Mouse (Mus musculus) midbrain, embryonic 14.5 days (tissue): ENCODE data around the gene Vmn2r77. TPM values are rescaled to one million over a fixed set of nuclear protein-coding genes. Genes with fewer than 3 reads are reported as not detected.
A peak's percentile ranks its signal among the peaks of the same experiment; 100 is the strongest.
"Not testable (repeated sequence)": the region's sequence is repeated elsewhere in the genome, so short reads cannot be mapped to it uniquely, and the experiment has no call there.

Experiments used
- ATAC-seq: fragments of 200-750 bp; cut with Nextera tagmentation; 2 replicates; pipeline ENCODE4 v1.8.0; 2017; ENCODE audit warnings: moderate number of reproducible peaks, moderate library complexity; ENCODE audit not compliant: low FRiP score, low TSS enrichment
- DNase-seq: peaks from one replicate; pipeline ENCODE4 v3.0.0-alpha.2; 2015
- H3K27ac ChIP-seq: fragments of 300-500 bp; sonication (generic); replicated peaks from 2 replicates; pipeline ENCODE4 v1.5.1; 2014; ENCODE audit warnings: mild to moderate bottlenecking, low read depth, low read length, moderate library complexity
- H3K27me3 ChIP-seq: fragments of 300-500 bp; sonication (generic); 2 replicates; pipeline ENCODE4 v1.6.1; 2014; ENCODE audit warnings: low read length, control low read depth, mixed read lengths; ENCODE audit not compliant: control insufficient read depth, insufficient read depth
- H3K36me3 ChIP-seq: fragments of 300-500 bp; sonication (generic); 2 replicates; pipeline ENCODE4 v1.6.1; 2014; ENCODE audit warnings: low read length, control low read depth; ENCODE audit not compliant: control insufficient read depth, insufficient read depth
- H3K4me1 ChIP-seq: fragments of 300-500 bp; sonication (generic); 2 replicates; pipeline ENCODE4 v1.6.1; 2014; ENCODE audit warnings: mild to moderate bottlenecking, antibody characterized with exemption, low read length, control low read depth; ENCODE audit not compliant: control insufficient read depth, insufficient read depth
- H3K4me2 ChIP-seq: fragments of 300-500 bp; sonication (generic); 2 replicates; pipeline ENCODE4 v1.6.1; 2014; ENCODE audit warnings: mild to moderate bottlenecking, low read length, moderate library complexity
- H3K4me3 ChIP-seq: fragments of 300-500 bp; sonication (generic); replicated peaks from 2 replicates; pipeline ENCODE4 v1.5.1; 2014; ENCODE audit warnings: low read depth, low read length
- H3K9ac ChIP-seq: fragments of 300-500 bp; sonication (generic); replicated peaks from 2 replicates; pipeline ENCODE4 v1.6.1; 2014; ENCODE audit warnings: mild to moderate bottlenecking, low read length, moderate library complexity
- H3K9me3 ChIP-seq: fragments of 300-500 bp; sonication (generic); 2 replicates; pipeline ENCODE4 v1.6.1; 2016; ENCODE audit warnings: low read length, control low read depth, mixed read lengths; ENCODE audit not compliant: control insufficient read depth
- WGBS: fragments of 180-500 bp; shearing (Covaris S2); extraction: QIAGEN DNeasy Blood & Tissue Kit; methylation state at CpG from one replicate; pipeline ENCODE4 v1.1.7; 2014; 5-methylcytosine and 5-hydroxymethylcytosine counted together
- polyA plus RNA-seq: library from polyadenylated mRNA; unstranded; fragments of >200 nt; fragmentation: Nextera tagmentation; extraction: Ambion mirVana; gene quantifications from 2 replicates; pipeline ENCODE4 v1.2.1, GENCODE M21; 2014

Gene Vmn2r77
- not detected in 2 replicates for polyA plus RNA-seq

DNA sequence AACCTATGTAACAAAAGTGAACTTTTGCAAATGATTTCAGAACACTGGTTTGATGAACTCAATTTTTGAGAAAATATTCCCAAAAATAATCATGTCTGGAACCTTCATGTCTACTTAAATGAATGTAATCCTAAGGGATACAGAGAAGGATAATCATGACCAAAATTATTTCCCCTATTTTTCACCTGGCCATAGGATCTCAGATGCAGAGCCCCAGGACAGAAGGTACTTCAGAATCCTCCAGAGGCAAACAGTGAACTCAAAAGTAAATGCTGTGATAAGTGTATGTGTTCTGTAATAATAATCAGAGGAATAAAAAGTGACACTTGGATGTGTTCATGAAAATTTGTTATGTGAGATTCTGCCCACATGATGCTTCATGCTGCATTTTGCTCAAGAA lies at the start of gene Vmn2r77:
Gene Vmn2r77 (plus strand): TSS at position 301 of the 400 bp plus-strand sequence.
- H3K36me3 ChIP-seq, result no peaks in the 10 kb centered on the region
- no peaks in the 10 kb centered on the region for H3K27me3 ChIP-seq
- H3K4me1 ChIP-seq, result no peaks in the 10 kb centered on the region
- no peak within 1 kb of the TSS for H3K4me2 ChIP-seq
- DNase-seq, result no peak
- no peak for ATAC-seq
- no peak within 1 kb of the TSS for H3K4me3 ChIP-seq
- H3K9ac ChIP-seq, result no peak within 1 kb of the TSS
- H3K9me3 ChIP-seq, result no peaks in the 10 kb centered on the region
- no peak within 1 kb of the TSS for H3K27ac ChIP-seq

DNA sequence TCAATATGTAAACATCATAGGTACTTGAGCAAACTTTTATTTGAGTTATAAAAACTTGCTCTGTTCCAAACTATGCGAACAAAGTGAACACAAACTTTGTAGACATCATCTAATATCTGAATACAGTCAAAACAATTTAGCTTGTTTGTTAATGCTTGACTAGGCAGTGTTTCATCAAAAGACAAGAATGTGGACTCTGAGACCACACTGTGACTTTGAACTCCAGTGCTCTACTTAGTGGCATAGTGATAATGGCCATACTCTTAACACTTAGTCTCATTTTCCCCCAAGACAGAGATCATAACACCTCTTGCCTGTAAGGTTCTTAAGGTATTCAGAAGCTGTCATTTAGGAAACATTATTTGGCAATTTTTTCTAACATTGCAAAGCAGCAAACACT lies 34.1 kb upstream of the Vmn2r77 start:
- Histone ChIP-seq H3K4me1 (no peaks in the 10 kb centered on the region), H3K4me2 (no peak overlapping the region), H3K27ac (no peak overlapping the region), H3K27me3 (no peaks in the 10 kb centered on the region), H3K36me3 (no peaks in the 10 kb centered on the region), H3K4me3 (no peak overlapping the region), H3K9ac (no peak overlapping the region), H3K9me3 (no peaks in the 10 kb centered on the region)
- WGBS, result 84% methylated on average over 1 of the region's 1 CpGs
- ATAC-seq (no peak), DNase-seq (no peak)

DNA sequence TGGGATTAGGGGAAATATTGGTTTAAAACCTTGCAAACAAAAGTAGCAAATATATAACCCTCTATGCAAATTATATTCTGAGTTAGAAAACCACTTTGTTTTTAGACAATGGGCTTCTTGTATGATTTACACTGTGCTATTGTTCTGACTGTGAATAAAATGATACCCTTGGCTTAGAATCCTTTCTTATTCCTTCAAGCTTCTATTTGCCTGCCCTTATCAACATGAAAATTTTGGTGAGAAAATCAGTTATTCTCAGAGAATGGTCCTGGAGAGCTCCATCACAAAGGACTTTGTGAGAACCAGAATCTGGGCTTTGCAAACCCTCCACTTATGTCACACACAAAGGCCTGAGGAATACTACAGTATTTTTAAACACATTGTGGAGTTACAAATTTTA lies 30.2 kb upstream of the Vmn2r77 start:
- Histone ChIP-seq H3K27me3 (no peaks in the 10 kb centered on the region), H3K9ac (no peak overlapping the region), H3K4me3 (no peak overlapping the region), H3K36me3 (no peaks in the 10 kb centered on the region), H3K9me3 (no peaks in the 10 kb centered on the region), H3K4me2 (no peak overlapping the region), H3K27ac (no peak overlapping the region), H3K4me1 (no peaks in the 10 kb centered on the region)
- ATAC-seq, result no peak
- no peak for DNase-seq

DNA sequence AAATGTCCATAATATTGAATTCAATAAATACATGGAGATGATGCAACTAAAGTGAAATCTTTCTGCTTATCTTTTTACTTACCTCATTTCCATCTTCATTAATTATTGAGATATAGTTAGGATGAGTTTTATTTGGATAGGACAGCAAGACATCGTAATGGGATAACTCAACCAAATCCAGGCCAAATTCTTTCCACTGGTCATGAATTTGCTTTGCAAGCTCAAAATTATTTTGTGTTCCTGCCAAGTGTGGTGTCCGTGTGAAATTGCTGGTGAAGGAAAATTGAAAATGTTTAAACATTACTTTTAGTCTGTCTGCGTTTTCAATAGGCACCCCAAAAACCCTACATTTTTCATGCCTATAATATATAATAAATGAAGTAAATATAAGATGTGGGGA lies 23.2 kb upstream of the Vmn2r77 start:
- WGBS, result 85% methylated on average over 3 of the region's 3 CpGs
- H3K36me3 ChIP-seq, result no peaks in the 10 kb centered on the region
- H3K9me3 ChIP-seq, result no peaks in the 10 kb centered on the region
- no peaks in the 10 kb centered on the region for H3K27me3 ChIP-seq
- H3K27ac ChIP-seq, result no peak overlapping the region
- no peak overlapping the region for H3K4me2 ChIP-seq
- ATAC-seq, result no peak
- DNase-seq, result no peak
- H3K4me3 ChIP-seq, result no peak overlapping the region
- H3K9ac ChIP-seq, result no peak overlapping the region
- H3K4me1 ChIP-seq, result peaks cover 6% of the 10 kb centered on the region

DNA sequence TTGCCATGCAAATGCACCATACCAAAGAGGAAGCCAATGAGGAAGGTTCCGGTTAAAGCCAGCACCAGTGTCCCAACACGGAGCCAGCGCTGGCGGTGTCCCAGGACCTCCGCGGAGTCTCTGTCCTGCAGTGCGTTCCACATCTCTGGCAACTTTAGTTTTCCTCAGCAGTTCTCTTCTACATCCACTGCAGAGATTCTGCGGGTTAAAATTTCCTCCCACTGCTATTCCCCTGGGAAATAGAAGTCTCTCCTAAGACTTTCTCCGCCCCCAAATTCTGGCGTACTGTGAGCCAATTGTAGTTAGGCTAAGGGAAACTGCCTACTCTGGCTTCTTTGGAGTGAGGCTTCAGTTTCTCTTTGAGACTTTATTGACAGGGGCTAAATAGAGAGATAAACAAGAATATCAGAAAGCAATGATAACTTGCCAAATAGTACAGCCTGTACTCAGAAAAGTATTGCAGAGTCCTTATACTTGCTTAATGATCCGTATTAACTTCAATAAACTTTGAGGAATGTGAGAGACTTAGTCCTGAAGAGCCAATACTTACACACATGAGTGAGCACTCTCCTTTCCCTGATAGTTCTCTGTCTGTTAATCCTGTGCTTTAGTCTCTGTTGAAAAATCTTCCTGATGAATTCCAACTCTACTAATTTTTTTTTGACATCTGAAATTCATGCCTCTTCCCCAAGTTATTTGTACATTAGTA lies 19.1 kb upstream of the Vmn2r77 start, which contains the start of gene Folh1:
Gene Folh1 (minus strand): TSS at position 327 of the 709 bp plus-strand sequence.
- Histone ChIP-seq H3K27me3 (no peaks in the 10 kb centered on the region), H3K36me3 (no peaks in the 10 kb centered on the region), H3K4me1 (peaks cover 6% of the 10 kb centered on the region), H3K9me3 (no peaks in the 10 kb centered on the region), H3K9ac (no peak within 1 kb of the TSS), H3K4me3 (peak within 1 kb of the TSS; percentile 5; the same call in 1 of the 2 replicates), H3K4me2 (peak within 1 kb of the TSS; percentile 46), H3K27ac (no peak within 1 kb of the TSS)
- ATAC-seq (0 out of 2 replicates have a peak, but pooled peaks have one; percentile 27), DNase-seq (peak; percentile 50)
- 4% methylated on average over 11 of the region's 11 CpGs for WGBS

DNA sequence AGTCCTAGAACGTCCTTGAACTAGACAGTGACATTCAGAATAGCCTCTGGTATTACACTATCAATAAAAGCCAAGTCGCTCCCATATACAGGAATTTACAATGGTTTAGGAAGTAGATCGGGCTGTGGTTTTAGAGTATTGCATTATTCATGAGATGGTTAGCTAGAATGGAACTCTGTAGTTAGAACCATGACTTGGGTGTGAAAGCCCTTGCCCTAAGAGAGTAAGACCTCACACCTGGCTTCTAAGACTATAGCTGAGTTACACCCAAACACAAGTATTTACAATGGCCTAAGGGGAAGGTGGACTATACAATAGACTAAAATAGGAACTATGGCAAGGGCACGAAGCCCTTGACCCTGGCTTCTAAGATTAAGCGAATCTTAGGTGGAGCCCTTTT lies 20.4 kb downstream of the Vmn2r77 start:
- not testable (repeated sequence) for H3K4me3 ChIP-seq, H3K36me3 ChIP-seq, H3K9me3 ChIP-seq, H3K9ac ChIP-seq, DNase-seq, H3K4me1 ChIP-seq, H3K27ac ChIP-seq, ATAC-seq, H3K4me2 ChIP-seq, H3K27me3 ChIP-seq
- 89% methylated on average over 4 of the region's 5 CpGs for WGBS

DNA sequence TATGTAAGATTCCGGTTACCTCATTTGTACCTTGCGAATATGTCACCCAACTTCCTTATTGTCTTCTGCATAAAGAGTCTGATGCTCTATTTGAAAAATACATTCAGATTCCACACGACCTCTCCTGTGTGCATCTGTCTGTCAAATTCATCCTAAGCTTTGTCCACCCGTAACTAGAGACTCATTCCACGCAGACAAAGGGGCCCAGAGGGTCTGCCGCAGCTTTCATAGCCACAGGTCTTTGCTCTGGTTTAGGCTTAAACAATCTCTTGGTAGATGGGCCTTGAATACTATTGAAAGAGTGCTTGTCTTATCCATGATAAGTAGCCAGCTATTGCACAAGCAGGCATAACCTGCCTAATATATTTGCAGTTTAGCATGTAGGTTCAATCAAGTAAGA lies 20.9 kb downstream of the Vmn2r77 start:
- H3K4me1 ChIP-seq, ATAC-seq, H3K27me3 ChIP-seq, DNase-seq, H3K4me3 ChIP-seq, H3K36me3 ChIP-seq, H3K27ac ChIP-seq, H3K9ac ChIP-seq, H3K9me3 ChIP-seq, H3K4me2 ChIP-seq: not testable (repeated sequence)
- 92% methylated on average over 6 of the region's 6 CpGs for WGBS

DNA sequence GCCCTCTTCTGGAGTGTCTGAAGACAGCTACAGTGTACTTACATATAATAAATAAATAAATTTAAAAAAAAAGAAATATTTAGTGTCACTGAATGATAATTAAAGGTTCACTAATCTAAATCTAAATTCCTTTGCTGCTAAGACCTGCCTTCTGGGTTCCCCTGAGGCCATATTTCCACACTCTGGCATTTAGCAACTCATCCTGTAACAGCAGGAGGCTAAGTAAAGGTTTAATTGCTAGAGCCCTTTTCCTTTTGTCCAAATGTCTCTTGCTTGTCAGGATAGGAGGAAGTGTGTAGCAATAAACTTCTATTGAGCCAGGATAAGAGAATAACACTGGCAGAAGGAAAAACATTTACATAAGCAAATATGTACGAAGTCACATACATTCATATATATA lies 21.6 kb downstream of the Vmn2r77 start:
- Histone ChIP-seq H3K4me1 (no peaks in the 10 kb centered on the region), H3K4me3 (no peak overlapping the region), H3K9ac (no peak overlapping the region), H3K27me3 (no peaks in the 10 kb centered on the region), H3K36me3 (no peaks in the 10 kb centered on the region), H3K27ac (no peak overlapping the region), H3K9me3 (no peaks in the 10 kb centered on the region), H3K4me2 (no peak overlapping the region)
- DNase-seq (no peak), ATAC-seq (no peak)
- 84% methylated on average over 1 of the region's 1 CpGs for WGBS
